Comparison of ENCODE assay signal across 18 mouse cellular contexts in genomic region chr17:46885218-46885909, GRCm38 (mm10). TPM values are rescaled to one million over a fixed set of nuclear protein-coding genes. Genes with fewer than 3 reads are reported as not detected.
DNase-seq lines count a peak whose midpoint lies in the region; ATAC-seq and TF ChIP-seq lines count a peak whose summit lies in the region.
"Had no signal": no experiment of that assay in that cellular context is flagged by ENCODE, and none has a peak within 500 bp of the region (broad histone marks: within the 10 kb centered on the region; RNA-seq: fewer than 3 reads in every experiment).

No protein-coding gene starts in this region.

- TF ChIP-seq POLR2A in liver, adult 2 months (IDR thresholded peaks at IDR 0.05; ENCODE audit: extremely low read depth, insufficient read depth, low read length) = no peak

- peaks cover 38% of the 10 kb centered on the region for H3K4me1 ChIP-seq in heart, embryonic 10.5 days
- peaks cover 11% of the 10 kb centered on the region for H3K4me1 ChIP-seq in lung, embryonic 14.5 days (ENCODE audit: insufficient read depth)
- H3K4me1 ChIP-seq in liver, adult 2 months (ENCODE audit: control insufficient read depth, insufficient read depth, low read length) = peaks cover 2% of the 10 kb centered on the region; the same call in 1 of the 2 replicates
- H3K4me1 ChIP-seq in stomach, embryonic 16.5 days (ENCODE audit: control insufficient read depth, insufficient read depth, low read length) = peaks cover 9% of the 10 kb centered on the region; the same call in 1 of the 2 replicates

- no peak for TF ChIP-seq CTCF in lung, embryonic 14.5 days (IDR thresholded peaks at IDR 0.05; ENCODE audit: low read depth)
- no peak for TF ChIP-seq CTCF in liver, adult 2 months (IDR thresholded peaks at IDR 0.05; ENCODE audit: low read depth, low read length)

- H3K9me3 ChIP-seq in heart, embryonic 10.5 days = no peaks in the 10 kb centered on the region
- no peaks in the 10 kb centered on the region for H3K9me3 ChIP-seq in lung, embryonic 14.5 days (ENCODE audit: low read depth, low read length)
- H3K9me3 ChIP-seq in stomach, embryonic 16.5 days (replicated peaks; ENCODE audit: control insufficient read depth, low read length) = no peaks in the 10 kb centered on the region
- H3K9me3 ChIP-seq: forebrain, embryonic 12.5 days; midbrain, embryonic 12.5 days had no signal

- H3K79me2 ChIP-seq in liver, adult 2 months (ENCODE audit: control insufficient read depth, insufficient read depth, low read length) = peaks cover 28% of the 10 kb centered on the region

- H3K9ac ChIP-seq in lung, embryonic 14.5 days = peak overlapping the region; percentile 24; the same call in 1 of the 2 replicates
- H3K9ac ChIP-seq in liver, adult 2 months (ENCODE audit: low read depth, low read length) = no peak overlapping the region
- H3K9ac ChIP-seq in stomach, embryonic 16.5 days (ENCODE audit: low read length) = peak overlapping the region; percentile 44; the same call in 1 of the 2 replicates
- H3K9ac ChIP-seq: forebrain, embryonic 12.5 days had no signal

- H3K4me2 ChIP-seq in lung, embryonic 14.5 days = peak overlapping the region; percentile 26; the same call in 1 of the 2 replicates
- peak overlapping the region; percentile 17; the same call in 1 of the 2 replicates for H3K4me2 ChIP-seq in stomach, embryonic 16.5 days (ENCODE audit: low read depth, low read length)
- H3K4me2 ChIP-seq: forebrain, embryonic 12.5 days; midbrain, embryonic 12.5 days had no signal

- H3K27ac ChIP-seq in heart, embryonic 10.5 days = peak overlapping the region; percentile 75
- H3K27ac ChIP-seq in lung, embryonic 14.5 days (ENCODE audit: low read depth) = no peak overlapping the region
- H3K27ac ChIP-seq in liver, adult 2 months (replicated peaks; ENCODE audit: insufficient read depth, low read depth, low read length) = no peak overlapping the region
- no peak overlapping the region; the same call in 1 of the 2 replicates for H3K27ac ChIP-seq in stomach, embryonic 16.5 days (ENCODE audit: low read length)
- H3K27ac ChIP-seq: forebrain, embryonic 12.5 days; kidney, postnatal 0 days; midbrain, embryonic 12.5 days had no signal

- no peaks in the 10 kb centered on the region for H3K36me3 ChIP-seq in heart, embryonic 10.5 days
- H3K36me3 ChIP-seq in lung, embryonic 14.5 days (ENCODE audit: insufficient read depth) = no peaks in the 10 kb centered on the region
- H3K36me3 ChIP-seq in liver, adult 2 months (ENCODE audit: control insufficient read depth, insufficient read depth, low read length) = no peaks in the 10 kb centered on the region
- no peaks in the 10 kb centered on the region for H3K36me3 ChIP-seq in stomach, embryonic 16.5 days (ENCODE audit: control insufficient read depth, insufficient read depth, low read length)
- H3K36me3 ChIP-seq: forebrain, embryonic 12.5 days; midbrain, embryonic 12.5 days had no signal

- ATAC-seq in lung, embryonic 14.5 days (ENCODE audit: insufficient read depth) = no peak
- no peak for ATAC-seq in stomach, embryonic 16.5 days (ENCODE audit: insufficient read depth, low FRiP score)
- ATAC-seq: hindbrain, embryonic 16.5 days; lung, postnatal 0 days had no signal

- H3K27me3 ChIP-seq in heart, embryonic 10.5 days (ENCODE audit: insufficient read depth, poor library complexity, severe bottlenecking) = peaks cover 21% of the 10 kb centered on the region
- H3K27me3 ChIP-seq in lung, embryonic 14.5 days (ENCODE audit: insufficient read depth, low read length) = no peaks in the 10 kb centered on the region
- no peaks in the 10 kb centered on the region for H3K27me3 ChIP-seq in liver, adult 2 months (ENCODE audit: control insufficient read depth, insufficient read depth, low read length)
- no peaks in the 10 kb centered on the region for H3K27me3 ChIP-seq in stomach, embryonic 16.5 days (ENCODE audit: control insufficient read depth, insufficient read depth, low read length)
- H3K27me3 ChIP-seq: forebrain, embryonic 12.5 days; midbrain, embryonic 12.5 days had no signal

- 47% methylated on average over 11 of the region's 11 CpGs for WGBS in heart, embryonic 10.5 days
- WGBS in lung, embryonic 14.5 days = 39% methylated on average over 11 of the region's 11 CpGs
- WGBS in liver, adult 2 months = 79% methylated on average over 11 of the region's 11 CpGs
- 60% methylated on average over 11 of the region's 11 CpGs for WGBS in stomach, embryonic 16.5 days

- no peak for DNase-seq in heart, embryonic 10.5 days (ENCODE audit: low spot score)
- DNase-seq in heart, adult 18-20 months = no peak
- DNase-seq in lung, embryonic 14.5 days = no peak
- DNase-seq in lung, postnatal 36 days = no peak
- DNase-seq in liver, adult 2 months (ENCODE audit: extremely low read depth, low read depth, low spot score) = peak; percentile 24
- no peak for DNase-seq in cerebellum, postnatal 25 days
- no peak for DNase-seq in gastrocnemius, postnatal 4 days (ENCODE audit: low spot score in 2 of 2)
- DNase-seq: adrenal gland, postnatal 10 days; layer of hippocampus, adult 9-11 months; thymus, postnatal 36 days had no signal

- peak overlapping the region; percentile 40 for H3K4me3 ChIP-seq in heart, embryonic 10.5 days
- no peak overlapping the region for H3K4me3 ChIP-seq in lung, embryonic 14.5 days (ENCODE audit: low read depth, low read length)
- no peak overlapping the region for H3K4me3 ChIP-seq in liver, adult 2 months (ENCODE audit: insufficient read depth, low read depth, low read length)
- H3K4me3 ChIP-seq in stomach, embryonic 16.5 days (replicated peaks; ENCODE audit: low read length) = no peak overlapping the region
- H3K4me3 ChIP-seq: forebrain, embryonic 12.5 days; midbrain, embryonic 12.5 days had no signal

RNA-seq across cellular contexts. Expression of gene Tbcc, which starts 5.1 kb away (rescaled TPM):
- polyA plus RNA-seq in heart, embryonic 10.5 days (2016; fragmentation: Nextera tagmentation; extraction: Ambion mirVana) = 43.8 and 63.2 TPM in 2 replicates
- 10 to 100 TPM; 16.0 to 16.6 TPM for total RNA-seq in heart, adult 18-20 months (2021)
- 58.5 and 61.2 TPM in 2 replicates for polyA plus RNA-seq in lung, embryonic 14.5 days (2014; fragmentation: Nextera tagmentation; extraction: Ambion mirVana)
- 8.5 and 10.0 TPM in 2 replicates for total RNA-seq in liver, adult 2 months (2014; rRNA removed)
- polyA plus RNA-seq in liver, adult 2 months (2012; rRNA removed) = 16.0 and 17.0 TPM in 2 replicates
- 25.8 and 34.8 TPM in 2 replicates for polyA plus RNA-seq in stomach, embryonic 16.5 days (2015; fragmentation: Nextera tagmentation; extraction: Ambion mirVana)
- total RNA-seq in gastrocnemius, postnatal 4 days (2021) = 10 to 100 TPM; 24.7 to 27.0 TPM

RNA-seq across cellular contexts. Expression of gene Prph2, which starts 24.9 kb away (rescaled TPM):
- polyA plus RNA-seq in heart, embryonic 10.5 days (2016; fragmentation: Nextera tagmentation; extraction: Ambion mirVana) = not detected in 2 replicates
- total RNA-seq in heart, adult 18-20 months (2021) = not detected
- not detected in 2 replicates for polyA plus RNA-seq in lung, embryonic 14.5 days (2014; fragmentation: Nextera tagmentation; extraction: Ambion mirVana)
- not detected in 2 replicates for total RNA-seq in liver, adult 2 months (2014; rRNA removed)
- 0.02 TPM in 1 of 2 replicates, not detected in the other for polyA plus RNA-seq in liver, adult 2 months (2012; rRNA removed)
- not detected in 2 replicates for polyA plus RNA-seq in stomach, embryonic 16.5 days (2015; fragmentation: Nextera tagmentation; extraction: Ambion mirVana)
- not detected for total RNA-seq in gastrocnemius, postnatal 4 days (2021)
- total RNA-seq: adrenal gland, postnatal 10 days; heart, adult 8-10 months; left cerebral cortex, postnatal 14 days had no signal
- polyA plus RNA-seq: forebrain, embryonic 12.5 days; hindbrain, embryonic 16.5 days; lung, postnatal 0 days; midbrain, embryonic 12.5 days had no signal

RNA-seq across cellular contexts. Expression of gene Bicral, which starts 27.1 kb away (rescaled TPM):
- 3.3 and 3.4 TPM in 2 replicates for polyA plus RNA-seq in heart, embryonic 10.5 days (2016; fragmentation: Nextera tagmentation; extraction: Ambion mirVana)
- total RNA-seq in heart, adult 18-20 months (2021) = 10 to 100 TPM in 1 of 2 experiments, 1 to 10 TPM in 1; 7.5 to 13.0 TPM
- polyA plus RNA-seq in lung, embryonic 14.5 days (2014; fragmentation: Nextera tagmentation; extraction: Ambion mirVana) = 4.7 and 6.5 TPM in 2 replicates
- total RNA-seq in liver, adult 2 months (2014; rRNA removed) = 7.9 and 13.5 TPM in 2 replicates
- polyA plus RNA-seq in liver, adult 2 months (2012; rRNA removed) = 3.2 and 3.9 TPM in 2 replicates
- polyA plus RNA-seq in stomach, embryonic 16.5 days (2015; fragmentation: Nextera tagmentation; extraction: Ambion mirVana) = 3.4 and 4.0 TPM in 2 replicates
- total RNA-seq in gastrocnemius, postnatal 4 days (2021) = 10 to 100 TPM; 17.0 to 17.6 TPM
